Mouse (Mus musculus) c-Kit-positive CD71-positive TER-119-negative erythroid progenitor cells, embryonic 14.5 days (primary cell): ENCODE measurements around the gene Wbp2.

Source experiments
- DNase-seq: peaks from one replicate; pipeline ENCODE4 v3.0.0-alpha.2; 2013; ENCODE audit warnings: low read depth

The Wbp2 gene

DNA sequence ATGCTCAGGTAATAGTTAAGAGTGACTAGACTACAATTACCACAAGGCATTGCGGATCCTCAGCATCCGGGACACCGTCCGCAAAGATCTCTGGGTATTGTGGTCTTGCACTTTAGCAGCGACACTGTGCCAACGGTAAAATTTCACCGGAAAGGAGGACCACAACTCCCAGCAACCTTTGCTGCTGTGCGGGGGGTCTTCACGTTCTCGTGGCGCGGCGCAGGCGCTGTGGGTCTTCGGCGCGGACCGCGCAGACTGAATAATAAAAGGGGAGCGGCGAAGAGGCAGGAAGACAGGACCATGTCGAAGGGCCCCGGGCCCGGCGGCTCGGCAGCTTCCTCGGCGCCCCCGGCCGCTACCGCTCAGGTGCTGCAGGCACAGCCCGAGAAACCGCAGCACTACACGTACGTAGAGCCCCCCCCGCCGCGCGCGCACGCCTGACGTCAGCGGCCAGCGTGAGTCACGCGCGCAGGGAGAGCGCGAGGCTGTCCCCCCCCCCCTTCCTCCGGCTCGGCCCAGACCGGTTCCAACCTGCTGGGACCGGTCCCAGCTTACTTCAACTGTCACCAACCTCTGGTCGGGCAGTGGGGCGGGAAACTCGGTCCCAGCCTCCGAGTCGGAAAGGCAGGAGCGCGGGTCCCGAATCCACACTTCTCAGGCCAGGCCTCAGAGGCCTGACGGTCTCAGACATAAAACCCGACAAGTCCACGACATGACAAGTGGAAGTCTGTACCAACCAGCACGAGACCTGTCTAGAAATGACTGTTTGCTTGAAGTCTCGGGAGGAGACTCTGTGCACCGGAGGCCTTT is 56.5 kb downstream of the Wbp2 start, which contains the start of gene Unk:
TSS of gene Unk (plus strand) at position 235 of the 810 bp plus-strand sequence.
- peak; percentile 95 for DNase-seq

DNA sequence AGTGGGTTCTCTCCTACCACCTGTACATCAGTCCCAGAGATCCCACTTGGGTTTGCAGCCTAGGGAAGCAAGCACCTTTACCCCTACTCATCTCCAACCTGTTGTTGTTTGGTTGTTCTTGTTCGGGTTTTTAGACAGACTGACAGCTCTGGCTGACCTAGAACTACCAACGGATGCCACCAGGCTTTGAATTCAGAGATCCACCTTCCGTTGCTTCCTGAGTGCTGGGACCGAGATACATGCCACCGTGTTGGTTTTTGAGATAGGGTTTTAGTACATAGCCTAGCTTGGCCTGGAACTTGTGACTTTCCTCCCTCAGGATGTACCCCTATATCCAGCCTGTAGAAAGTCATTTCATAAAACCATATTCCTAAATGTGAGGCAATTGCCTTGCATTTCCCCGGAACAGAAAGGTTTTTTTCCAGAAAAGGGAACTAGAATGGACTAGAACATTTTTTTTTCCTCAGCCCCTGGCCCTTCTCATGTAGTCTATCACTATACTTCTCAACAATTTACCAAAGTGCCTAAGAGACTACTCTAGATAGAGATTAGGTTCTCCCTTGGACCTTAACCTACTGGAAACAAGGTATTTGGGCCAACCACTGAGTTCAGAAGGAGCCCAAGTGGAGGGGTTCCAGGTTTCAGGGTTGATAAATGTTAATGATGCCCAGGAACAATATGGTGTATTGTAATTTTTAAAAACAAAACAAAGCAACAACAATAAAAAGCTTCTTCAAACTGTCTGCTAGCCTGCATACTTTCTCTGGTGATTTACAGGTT is 57.5 kb downstream of the Wbp2 start:
- no peak for DNase-seq
